Mouse (Mus musculus) testis, adult 2 months (tissue): ENCODE data around the gene Slc22a4. TPM values are rescaled to one million over a fixed set of nuclear protein-coding genes. Genes with fewer than 3 reads are reported as not detected.

Source experiments
- polyA plus RNA-seq: library from polyadenylated mRNA; depleted of rRNA; stranded (reverse); fragments of >200 nt; gene quantifications from 2 replicates; pipeline ENCODE4 v1.2.3, GENCODE M21; 2012; rRNA removed

Gene Slc22a4
- polyA plus RNA-seq, 1 experiment = 0.57 TPM

Other genes with a start within 250 kb of the Slc22a4 start
- 0.91 and 0.93 TPM in 2 replicates for gene Gm12216, start 168.8 kb downstream of the Slc22a4 start, polyA plus RNA-seq
- 20.7 and 21.7 TPM in 2 replicates for gene Slc22a5, start 136.4 kb downstream of the Slc22a4 start, polyA plus RNA-seq
- 67.2 and 68.6 TPM in 2 replicates for gene Slc22a21, start 47.8 kb downstream of the Slc22a4 start, polyA plus RNA-seq
- gene Pdlim4, start 40.9 kb upstream of the Slc22a4 start, polyA plus RNA-seq = 4.4 and 7.2 TPM in 2 replicates
- gene P4ha2, start 72.0 kb upstream of the Slc22a4 start, polyA plus RNA-seq = 6.3 and 7.8 TPM in 2 replicates
- not detected in 2 replicates for gene Csf2, start 221.6 kb upstream of the Slc22a4 start, polyA plus RNA-seq
- gene Il3, start 239.2 kb upstream of the Slc22a4 start, polyA plus RNA-seq = not detected in 2 replicates